Mouse (Mus musculus): Measurements from ENCODE around the gene Abi1. TPM values are rescaled to one million over a fixed set of nuclear protein-coding genes. Genes with fewer than 3 reads are reported as not detected.
"Not testable (repeated sequence)": the region's sequence is repeated elsewhere in the genome, so short reads cannot be mapped to it uniquely, and the experiment has no call there.

Gene Abi1
- polyA plus RNA-seq, 1 experiment from 2014 or later = 38.9 TPM

GRCm38 (mm10) chr2:23023714-23024282 lies 16.2 kb downstream of the Abi1 start:
- H3K27me3 ChIP-seq (ENCODE audit: control insufficient read depth, insufficient read depth, low read length) = no peaks in the 10 kb centered on the region
- ATAC-seq (replicated peaks; ENCODE audit: low FRiP score) = no peak
- 91% methylated on average over 4 of the region's 4 CpGs for WGBS
- no peak overlapping the region for H3K4me2 ChIP-seq (ENCODE audit: low read depth, low read length, severe bottlenecking)
- H3K4me3 ChIP-seq (ENCODE audit: low read depth, low read length) = no peak overlapping the region
- no peaks in the 10 kb centered on the region for H3K9me3 ChIP-seq (ENCODE audit: control insufficient read depth, low read length)
- DNase-seq (ENCODE audit: low spot score) = no peak
- H3K4me1 ChIP-seq (replicated peaks; ENCODE audit: control insufficient read depth, insufficient read depth, low read length) = peaks cover 2% of the 10 kb centered on the region; the same call in 1 of the 2 replicates
- H3K27ac ChIP-seq (ENCODE audit: low read depth, low read length) = no peak overlapping the region
- H3K36me3 ChIP-seq (ENCODE audit: control insufficient read depth, insufficient read depth, low read length) = no peaks in the 10 kb centered on the region
- H3K9ac ChIP-seq (ENCODE audit: low read length) = no peak overlapping the region

DNA sequence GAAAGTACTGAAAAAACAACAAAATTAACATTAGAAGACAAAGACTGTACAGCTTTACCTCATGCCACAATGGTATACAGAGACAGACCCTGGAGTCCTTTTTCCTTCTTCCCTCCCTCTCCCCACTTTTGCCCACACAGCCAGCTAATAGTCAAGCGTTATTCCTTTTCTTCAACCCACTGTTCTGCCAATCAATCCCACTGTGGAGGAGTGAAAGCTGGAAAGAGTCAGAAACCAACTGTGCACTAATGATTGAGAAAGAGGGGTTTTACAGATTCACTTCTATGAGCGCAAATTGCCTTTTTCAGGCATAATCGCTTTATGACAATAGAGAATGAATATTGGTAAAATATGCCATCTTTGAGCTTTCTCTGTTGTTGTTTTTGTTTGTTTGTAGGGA lies 17.0 kb downstream of the Abi1 start:
- Histone ChIP-seq H3K4me2 (ENCODE audit: low read depth, low read length, severe bottlenecking) (no peak overlapping the region), H3K9me3 (ENCODE audit: control insufficient read depth, low read length) (no peaks in the 10 kb centered on the region), H3K36me3 (ENCODE audit: control insufficient read depth, insufficient read depth, low read length) (no peaks in the 10 kb centered on the region), H3K9ac (ENCODE audit: low read length) (no peak overlapping the region), H3K27me3 (ENCODE audit: control insufficient read depth, insufficient read depth, low read length) (no peaks in the 10 kb centered on the region), H3K27ac (ENCODE audit: low read depth, low read length) (no peak overlapping the region), H3K4me1 (replicated peaks; ENCODE audit: control insufficient read depth, insufficient read depth, low read length) (peaks cover 2% of the 10 kb centered on the region; the same call in 1 of the 2 replicates), H3K4me3 (ENCODE audit: low read depth, low read length) (no peak overlapping the region)
- 76% methylated on average over 3 of the region's 3 CpGs for WGBS
- no peak for DNase-seq (ENCODE audit: low spot score)
- ATAC-seq (replicated peaks; ENCODE audit: low FRiP score) = no peak

- 20% methylated on average over 4 of the region's 4 CpGs for WGBS
- Histone ChIP-seq H3K27me3 (ENCODE audit: control insufficient read depth, insufficient read depth, low read length) (no peaks in the 10 kb centered on the region), H3K36me3 (ENCODE audit: control insufficient read depth, insufficient read depth, low read length) (no peaks in the 10 kb centered on the region), H3K9me3 (ENCODE audit: control insufficient read depth, low read length) (no peaks in the 10 kb centered on the region), H3K9ac (ENCODE audit: low read length) (no peak overlapping the region), H3K4me3 (ENCODE audit: low read depth, low read length) (no peak overlapping the region), H3K4me2 (ENCODE audit: low read depth, low read length, severe bottlenecking) (no peak overlapping the region), H3K4me1 (replicated peaks; ENCODE audit: control insufficient read depth, insufficient read depth, low read length) (peaks cover 2% of the 10 kb centered on the region; the same call in 1 of the 2 replicates), H3K27ac (ENCODE audit: low read depth, low read length) (no peak overlapping the region)
- no peak for ATAC-seq (replicated peaks; ENCODE audit: low FRiP score)
- no peak for DNase-seq (ENCODE audit: low spot score)
Measured at GRCm38 (mm10) chr2:23021721-23022120, 18.3 kb downstream of the Abi1 start.

DNA sequence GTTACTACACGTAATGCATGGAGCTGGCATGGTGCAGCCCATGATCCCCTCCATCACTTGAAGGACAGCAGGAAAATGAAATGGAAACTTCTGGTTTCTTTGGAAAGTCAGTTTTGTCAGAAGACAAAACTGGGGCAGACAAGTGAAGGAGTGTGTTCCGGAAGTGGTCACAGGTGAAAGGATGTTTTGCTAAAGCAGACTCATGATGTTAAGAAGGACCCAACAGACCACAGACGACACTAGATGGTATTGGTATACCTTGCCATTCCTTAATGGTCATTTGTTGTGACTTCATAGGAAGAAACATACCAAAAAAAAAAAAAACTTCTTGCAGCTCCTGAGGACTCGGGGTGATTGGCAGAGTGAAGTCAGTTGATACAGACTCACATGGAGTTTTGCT lies 18.7 kb downstream of the Abi1 start:
- Histone ChIP-seq H3K36me3 (ENCODE audit: control insufficient read depth, insufficient read depth, low read length) (no peaks in the 10 kb centered on the region), H3K27ac (ENCODE audit: low read depth, low read length) (no peak overlapping the region), H3K9ac (ENCODE audit: low read length) (no peak overlapping the region), H3K27me3 (ENCODE audit: control insufficient read depth, insufficient read depth, low read length) (no peaks in the 10 kb centered on the region), H3K4me1 (replicated peaks; ENCODE audit: control insufficient read depth, insufficient read depth, low read length) (peaks cover 2% of the 10 kb centered on the region; the same call in 1 of the 2 replicates), H3K9me3 (ENCODE audit: control insufficient read depth, low read length) (no peaks in the 10 kb centered on the region), H3K4me2 (ENCODE audit: low read depth, low read length, severe bottlenecking) (no peak overlapping the region), H3K4me3 (ENCODE audit: low read depth, low read length) (no peak overlapping the region)
- 89% methylated on average over 4 of the region's 4 CpGs for WGBS
- DNase-seq (ENCODE audit: low spot score) (no peak), ATAC-seq (replicated peaks; ENCODE audit: low FRiP score) (no peak)

GRCm38 (mm10) chr2:23019170-23019569 lies 20.9 kb downstream of the Abi1 start:
- Histone ChIP-seq H3K9ac (ENCODE audit: low read length) (no peak overlapping the region), H3K36me3 (ENCODE audit: control insufficient read depth, insufficient read depth, low read length) (no peaks in the 10 kb centered on the region), H3K4me2 (ENCODE audit: low read depth, low read length, severe bottlenecking) (no peak overlapping the region), H3K4me1 (replicated peaks; ENCODE audit: control insufficient read depth, insufficient read depth, low read length) (peaks cover 2% of the 10 kb centered on the region; the same call in 1 of the 2 replicates), H3K27me3 (ENCODE audit: control insufficient read depth, insufficient read depth, low read length) (no peaks in the 10 kb centered on the region), H3K27ac (ENCODE audit: low read depth, low read length) (no peak overlapping the region), H3K9me3 (ENCODE audit: control insufficient read depth, low read length) (no peaks in the 10 kb centered on the region), H3K4me3 (ENCODE audit: low read depth, low read length) (no peak overlapping the region)
- ATAC-seq (replicated peaks; ENCODE audit: low FRiP score) (no peak), DNase-seq (ENCODE audit: low spot score) (no peak)
- WGBS = 94% methylated on average over 2 of the region's 2 CpGs

DNA sequence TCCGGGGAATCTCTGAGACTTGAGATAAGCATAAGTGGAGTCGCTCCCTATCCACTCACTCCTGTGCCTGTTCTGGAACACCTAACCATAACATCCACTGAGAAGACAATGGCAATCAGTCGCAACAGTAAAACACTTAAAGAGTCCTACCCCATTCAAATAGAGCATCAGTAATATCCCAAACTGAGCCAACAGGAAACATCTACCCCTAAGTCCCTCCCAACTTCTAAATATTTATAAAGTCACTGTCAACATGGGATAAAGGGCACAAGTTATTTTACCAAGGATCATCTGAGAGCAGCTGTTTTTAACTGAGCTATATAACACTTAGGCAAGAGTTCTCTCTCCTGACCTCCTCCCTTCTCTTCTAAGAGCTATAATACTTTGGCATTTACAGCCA lies 23.9 kb downstream of the Abi1 start:
- Histone ChIP-seq H3K9ac (ENCODE audit: low read length) (no peak overlapping the region), H3K4me1 (replicated peaks; ENCODE audit: control insufficient read depth, insufficient read depth, low read length) (no peaks in the 10 kb centered on the region), H3K4me2 (ENCODE audit: low read depth, low read length, severe bottlenecking) (no peak overlapping the region), H3K9me3 (ENCODE audit: control insufficient read depth, low read length) (no peaks in the 10 kb centered on the region), H3K4me3 (ENCODE audit: low read depth, low read length) (no peak overlapping the region), H3K36me3 (ENCODE audit: control insufficient read depth, insufficient read depth, low read length) (no peaks in the 10 kb centered on the region), H3K27me3 (ENCODE audit: control insufficient read depth, insufficient read depth, low read length) (no peaks in the 10 kb centered on the region), H3K27ac (ENCODE audit: low read depth, low read length) (no peak overlapping the region)
- WGBS = 87% methylated on average over 3 of the region's 3 CpGs
- DNase-seq (ENCODE audit: low spot score) = no peak
- ATAC-seq (replicated peaks; ENCODE audit: low FRiP score) = no peak

GRCm38 (mm10) chr2:23015335-23015734 lies 24.7 kb downstream of the Abi1 start:
- Histone ChIP-seq H3K9ac (ENCODE audit: low read length) (no peak overlapping the region), H3K4me3 (ENCODE audit: low read depth, low read length) (no peak overlapping the region), H3K36me3 (ENCODE audit: control insufficient read depth, insufficient read depth, low read length) (no peaks in the 10 kb centered on the region), H3K4me1 (replicated peaks; ENCODE audit: control insufficient read depth, insufficient read depth, low read length) (no peaks in the 10 kb centered on the region), H3K27me3 (ENCODE audit: control insufficient read depth, insufficient read depth, low read length) (no peaks in the 10 kb centered on the region), H3K9me3 (ENCODE audit: control insufficient read depth, low read length) (no peaks in the 10 kb centered on the region), H3K27ac (ENCODE audit: low read depth, low read length) (no peak overlapping the region), H3K4me2 (ENCODE audit: low read depth, low read length, severe bottlenecking) (no peak overlapping the region)
- 46% methylated on average over 18 of the region's 18 CpGs for WGBS
- no peak for ATAC-seq (replicated peaks; ENCODE audit: low FRiP score)
- no peak for DNase-seq (ENCODE audit: low spot score)

- not testable (repeated sequence) for H3K9me3 ChIP-seq (ENCODE audit: control insufficient read depth, low read length); H3K4me2 ChIP-seq (ENCODE audit: low read depth, low read length, severe bottlenecking); DNase-seq (ENCODE audit: low spot score); ATAC-seq (replicated peaks; ENCODE audit: low FRiP score); H3K36me3 ChIP-seq (ENCODE audit: control insufficient read depth, insufficient read depth, low read length); H3K27ac ChIP-seq (ENCODE audit: low read depth, low read length); H3K27me3 ChIP-seq (ENCODE audit: control insufficient read depth, insufficient read depth, low read length); H3K4me1 ChIP-seq (replicated peaks; ENCODE audit: control insufficient read depth, insufficient read depth, low read length); H3K4me3 ChIP-seq (ENCODE audit: low read depth, low read length); H3K9ac ChIP-seq (ENCODE audit: low read length)
- WGBS = 61% methylated on average over 2 of the region's 3 CpGs
Measured at GRCm38 (mm10) chr2:23014935-23015334, 25.1 kb downstream of the Abi1 start.

- ATAC-seq (replicated peaks; ENCODE audit: low FRiP score) = no peak
- Histone ChIP-seq H3K27me3 (ENCODE audit: control insufficient read depth, insufficient read depth, low read length) (no peaks in the 10 kb centered on the region), H3K4me2 (ENCODE audit: low read depth, low read length, severe bottlenecking) (no peak overlapping the region), H3K4me1 (replicated peaks; ENCODE audit: control insufficient read depth, insufficient read depth, low read length) (no peaks in the 10 kb centered on the region), H3K27ac (ENCODE audit: low read depth, low read length) (no peak overlapping the region), H3K4me3 (ENCODE audit: low read depth, low read length) (no peak overlapping the region), H3K36me3 (ENCODE audit: control insufficient read depth, insufficient read depth, low read length) (no peaks in the 10 kb centered on the region), H3K9ac (ENCODE audit: low read length) (no peak overlapping the region), H3K9me3 (ENCODE audit: control insufficient read depth, low read length) (no peaks in the 10 kb centered on the region)
- no peak for DNase-seq (ENCODE audit: low spot score)
- 96% methylated on average over 1 of the region's 1 CpGs for WGBS
Measured at GRCm38 (mm10) chr2:23008256-23008655, 31.8 kb downstream of the Abi1 start.

Data from forebrain, embryonic 11.5 days (tissue).